Mouse (Mus musculus): ENCODE measurements around the gene Hnrnpd.

The Hnrnpd gene

DNA sequence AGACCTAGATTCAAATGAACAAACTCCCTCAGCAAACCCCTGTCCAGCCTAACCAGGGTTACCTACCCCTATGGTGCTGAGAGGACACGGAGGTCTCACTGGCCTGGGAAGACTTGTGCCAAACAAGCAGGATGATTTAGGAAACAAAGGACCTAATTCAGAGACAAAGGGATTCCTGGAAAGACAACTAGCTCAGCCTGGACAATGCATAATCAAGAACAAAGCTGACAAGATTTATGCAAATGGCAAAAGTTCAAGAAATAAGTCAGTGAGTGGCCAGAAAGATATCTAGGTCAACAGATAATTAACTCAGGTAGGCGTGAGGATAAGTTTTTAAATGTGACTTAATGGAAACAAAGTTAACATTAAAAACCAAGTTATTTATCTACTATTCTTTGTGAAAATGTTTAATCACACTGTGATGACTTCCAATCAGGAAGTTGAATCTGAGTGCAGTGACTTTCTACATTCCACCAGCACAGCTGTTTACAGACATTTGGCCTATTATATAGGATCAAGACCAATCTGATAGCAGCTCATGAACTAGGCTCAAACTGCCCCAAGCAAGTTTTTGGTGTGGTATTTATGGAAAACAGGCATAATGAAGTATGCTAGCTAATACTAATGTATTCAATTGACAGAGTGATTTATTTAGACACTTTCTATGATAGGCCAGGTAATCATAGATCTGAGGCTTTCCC, 19.4 kb downstream of the Hnrnpd start:
- no peak for DNase-seq (ENCODE audit: low read depth, low spot score)

DNA sequence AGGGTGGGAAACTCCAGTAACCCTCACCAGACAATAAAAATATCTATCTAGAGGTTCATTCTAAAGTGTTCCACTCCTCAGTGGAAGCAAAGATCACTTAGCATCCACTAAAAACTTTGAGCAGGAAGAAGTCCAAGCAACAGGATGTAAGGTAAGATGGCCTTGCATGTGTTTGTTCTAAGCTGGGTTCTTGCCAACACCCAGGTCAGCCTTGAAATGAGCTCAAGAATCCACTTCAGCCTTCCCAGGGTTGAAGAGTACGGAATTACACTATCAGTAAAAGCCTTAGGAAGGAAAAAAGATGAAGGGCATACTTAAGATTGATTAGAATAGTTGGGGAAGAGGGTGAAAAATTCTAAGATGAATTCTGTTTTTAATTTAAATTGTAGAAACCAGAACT, 20.1 kb downstream of the Hnrnpd start:
- no peak for DNase-seq (ENCODE audit: low read depth, low spot score)

DNA sequence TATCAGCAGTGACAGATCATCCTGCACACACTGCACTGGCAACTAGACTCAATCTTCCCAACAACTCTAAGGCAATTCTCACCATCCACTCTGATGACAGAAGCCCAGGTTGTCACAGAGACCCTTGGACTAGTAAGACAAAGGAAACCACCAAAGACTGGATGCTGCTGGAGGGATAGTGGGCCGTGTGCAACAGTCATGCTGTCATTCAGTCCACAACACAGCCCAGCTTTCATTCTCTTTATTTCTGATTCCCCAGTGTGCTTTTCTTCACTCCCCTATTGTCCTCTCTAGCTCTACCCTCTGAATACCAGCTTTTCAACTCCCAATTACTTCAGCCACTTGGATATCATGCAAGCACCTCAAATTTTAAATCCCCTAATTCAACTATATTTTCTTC, 24.9 kb downstream of the Hnrnpd start:
- no peak for DNase-seq (ENCODE audit: low read depth, low spot score)

DNA sequence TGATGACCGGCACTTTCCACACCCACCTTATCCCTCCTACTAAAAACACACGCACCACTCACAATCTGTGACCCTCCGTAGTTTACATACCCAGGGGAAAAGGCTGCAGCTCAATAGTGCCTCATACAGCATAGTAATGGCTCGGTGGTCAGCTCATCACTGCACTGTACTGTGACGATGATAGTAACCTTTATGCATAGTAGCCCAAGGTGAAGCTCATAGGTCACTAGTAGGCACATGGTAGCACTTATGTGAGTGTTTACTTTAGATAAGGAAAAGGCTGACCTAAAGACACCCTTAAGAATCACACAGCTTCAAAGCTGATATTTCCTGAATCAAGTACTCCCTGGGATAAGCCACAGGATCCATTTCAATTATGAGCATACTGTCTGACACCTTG, 26.2 kb downstream of the Hnrnpd start:
- no peak for DNase-seq (ENCODE audit: low read depth, low spot score)

DNA sequence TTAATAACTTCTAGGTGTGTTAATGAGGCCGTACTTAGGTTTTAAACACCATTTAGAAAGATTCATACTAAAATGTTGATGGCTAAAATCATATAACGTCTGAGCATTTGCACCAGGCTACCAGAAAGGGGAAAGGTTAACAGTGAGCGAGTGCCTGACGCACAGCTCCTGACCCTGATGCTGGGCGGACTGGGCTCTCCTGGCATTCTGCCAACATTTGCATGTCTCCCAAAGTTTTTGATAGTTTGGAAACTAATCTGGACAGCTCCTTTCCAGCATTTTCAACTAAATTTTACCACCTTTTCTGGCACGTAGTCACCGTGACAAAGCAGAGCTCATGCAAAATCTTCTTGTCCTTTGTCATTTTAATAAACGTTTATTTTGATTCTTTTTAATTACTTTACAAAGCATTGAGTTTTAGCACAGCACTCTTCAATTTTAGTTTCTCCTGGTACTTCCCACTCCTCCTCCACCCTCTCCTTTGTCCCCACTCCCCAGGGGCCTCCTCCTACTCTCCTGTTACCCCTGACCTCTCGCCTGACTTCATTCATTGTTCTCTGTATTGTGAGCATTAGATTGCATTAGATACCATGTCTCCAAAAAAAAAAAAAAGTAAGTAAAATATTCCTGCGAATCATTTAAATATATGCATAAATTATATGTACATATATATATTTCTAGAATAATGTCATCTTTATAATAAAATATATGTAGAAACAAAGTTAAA, 36.8 kb downstream of the Hnrnpd start:
- no peak for DNase-seq (ENCODE audit: low read depth, low spot score)

DNA sequence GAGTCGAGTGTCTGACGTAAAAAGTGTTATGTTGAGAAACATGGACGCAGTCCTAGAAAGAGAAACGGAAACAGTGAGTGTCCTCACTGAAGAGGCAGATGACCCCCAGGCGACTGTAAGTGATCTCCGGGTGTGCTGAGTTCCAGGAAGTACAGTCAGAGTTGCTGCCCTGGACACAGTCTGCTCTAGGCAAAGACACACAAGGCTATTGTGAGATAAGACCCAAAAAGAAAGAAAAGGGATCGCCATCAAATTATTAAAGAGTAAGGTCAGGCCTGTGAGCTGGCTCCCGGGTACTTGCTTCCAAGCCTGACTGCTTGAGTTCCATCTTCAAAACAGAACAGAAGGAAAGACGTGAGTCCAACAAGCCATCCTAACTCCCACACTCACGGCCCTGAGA, 37.5 kb downstream of the Hnrnpd start:
- DNase-seq (ENCODE audit: low read depth, low spot score): no peak

DNA sequence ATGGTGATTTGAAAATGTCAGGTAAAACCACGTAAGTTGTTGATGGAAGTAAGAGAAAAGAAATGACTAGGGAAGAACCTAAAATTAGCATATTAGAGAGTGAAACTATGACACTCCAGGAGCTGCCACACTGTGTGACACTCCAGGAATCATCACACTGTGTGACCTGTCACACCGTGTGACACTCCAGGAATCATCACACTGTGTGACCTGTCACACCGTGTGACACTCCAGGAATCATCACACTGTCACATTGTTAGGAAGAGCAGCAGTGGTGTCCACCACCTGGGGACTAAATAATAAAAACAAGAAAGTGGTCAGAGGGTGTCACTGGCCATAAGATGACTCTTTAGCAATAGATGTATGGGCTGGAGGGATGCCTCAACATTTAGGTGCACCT, 39.3 kb downstream of the Hnrnpd start:
- DNase-seq (ENCODE audit: low read depth, low spot score): no peak

DNA sequence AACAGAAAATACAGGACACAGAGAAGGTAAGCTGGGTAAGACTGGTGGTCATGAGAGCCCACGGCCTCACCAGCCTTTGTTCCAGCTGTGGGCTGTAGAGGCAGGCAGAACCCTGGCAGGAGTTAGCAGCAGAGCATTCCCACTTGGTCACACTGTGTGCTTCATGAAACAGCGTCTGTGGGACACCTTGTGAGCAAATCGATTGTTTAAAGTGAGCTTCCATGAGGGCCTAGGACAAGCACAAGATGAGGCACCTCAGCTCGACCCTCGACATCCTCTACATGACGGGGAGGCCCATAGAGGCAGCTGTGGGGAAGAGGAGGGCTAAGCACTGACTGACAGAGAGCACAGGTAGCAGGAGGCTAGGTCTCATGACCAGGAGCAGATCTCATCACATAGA, 46.8 kb downstream of the Hnrnpd start:
- DNase-seq (ENCODE audit: low read depth, low spot score): no peak

DNA sequence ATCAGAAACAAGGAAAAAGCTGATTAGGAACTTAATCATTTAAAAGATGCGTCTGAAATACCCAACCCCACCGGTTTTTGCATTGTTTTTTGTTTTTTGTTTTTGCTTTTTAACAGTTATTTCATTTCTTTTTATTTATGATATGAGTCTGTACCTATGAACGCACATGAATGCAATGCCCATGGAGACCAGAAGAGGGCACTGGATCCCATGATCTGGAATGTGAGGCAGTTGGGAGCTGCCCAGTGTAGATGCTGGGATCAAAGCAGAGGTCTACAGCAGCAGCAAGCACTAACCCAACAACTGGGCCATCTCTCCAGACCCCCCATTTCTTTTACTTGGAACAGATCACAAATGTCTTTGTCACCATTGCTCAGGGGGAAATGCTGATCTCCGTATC, 50.8 kb downstream of the Hnrnpd start:
- DNase-seq (ENCODE audit: low read depth, low spot score): peak; percentile 23

DNA sequence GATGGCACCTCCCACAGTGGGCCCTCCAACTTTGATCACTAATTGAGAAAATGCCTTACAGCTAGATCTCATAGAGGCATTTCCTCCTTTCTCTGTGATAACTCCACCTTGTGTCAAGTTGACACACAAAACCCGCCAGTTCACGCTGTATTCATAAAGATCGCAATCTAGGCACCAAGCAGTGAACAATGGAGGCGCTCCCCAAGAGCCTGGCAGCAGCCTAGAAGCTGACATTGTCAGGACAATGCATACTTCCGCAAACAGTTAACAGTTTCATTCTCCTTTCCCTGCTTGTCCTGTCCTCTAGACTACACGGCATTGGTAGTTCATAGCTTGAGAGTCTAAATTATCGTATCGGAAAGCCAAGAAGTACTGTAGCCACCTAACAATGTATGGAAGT, 56.7 kb downstream of the Hnrnpd start:
- no peak for DNase-seq (ENCODE audit: low read depth, low spot score)

DNA sequence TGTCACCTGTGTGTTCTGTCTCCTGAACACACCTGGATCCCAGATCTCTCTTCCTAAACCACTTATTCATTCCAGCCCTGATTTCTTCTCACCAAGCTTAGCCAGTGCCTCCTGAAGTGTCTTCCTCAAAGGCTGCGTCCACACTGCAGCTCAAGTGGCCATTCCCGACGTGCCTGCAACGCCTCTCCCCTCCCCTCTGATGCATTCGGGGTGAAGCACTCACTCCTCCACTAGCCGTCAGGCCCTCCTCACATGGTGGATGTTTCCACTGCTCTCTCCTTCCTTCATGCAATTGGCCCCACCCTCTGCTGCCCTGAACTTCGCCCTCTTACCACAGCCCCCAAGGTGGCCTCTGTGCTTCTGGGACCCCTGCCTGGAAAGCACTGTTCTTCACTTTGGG, 63.2 kb downstream of the Hnrnpd start:
- DNase-seq (ENCODE audit: low read depth, low spot score): no peak

DNA sequence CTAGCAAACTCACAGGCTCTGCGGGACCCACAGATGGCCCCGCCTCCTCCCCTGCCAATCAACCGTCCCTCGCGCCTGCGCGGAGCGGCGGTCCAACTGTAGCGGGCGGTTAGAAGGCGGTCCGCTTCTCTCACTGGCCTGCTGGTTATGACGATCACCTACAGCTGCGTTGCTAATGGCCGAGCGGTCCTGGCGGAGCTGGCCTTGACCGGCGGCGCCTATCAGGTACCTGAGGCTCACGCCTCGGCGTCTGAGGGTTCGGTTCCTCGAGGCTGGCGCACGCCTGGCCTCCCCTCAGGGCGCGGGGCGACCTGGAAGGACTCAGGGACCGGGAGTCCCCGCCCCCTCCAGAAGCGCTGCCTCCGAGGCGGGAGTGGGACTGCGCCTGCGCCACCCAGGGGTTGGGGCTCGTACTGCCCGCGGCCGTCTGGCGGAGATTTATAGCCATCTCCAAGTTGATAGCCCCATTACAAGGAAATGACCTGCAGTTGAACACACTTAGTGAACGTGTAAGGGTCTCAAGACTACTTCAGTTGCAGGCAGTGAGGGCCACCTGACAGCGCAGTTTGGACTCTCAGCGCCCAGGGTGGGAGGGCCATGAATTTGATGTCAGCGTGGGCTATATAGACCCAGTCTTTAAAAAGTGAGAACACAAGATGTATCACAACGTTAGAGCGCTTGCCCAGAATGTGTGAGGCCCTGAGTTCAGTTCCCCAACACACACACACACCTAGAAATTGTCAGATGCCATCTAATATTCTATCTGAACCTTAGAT, 72.4 kb downstream of the Hnrnpd start, which contains the start of gene Vamp9:
Gene Vamp9 (plus strand): TSS at position 74 of the 776 bp plus-strand sequence.
- DNase-seq (ENCODE audit: low read depth, low spot score): peak; percentile 86

All from retina, adult 2 months (tissue).